Mouse (Mus musculus): ENCODE results near the gene Capn7. TPM values are rescaled to one million over a fixed set of nuclear protein-coding genes. Genes with fewer than 3 reads are reported as not detected.

Gene Capn7
- polyA plus RNA-seq, 1 experiment from 2014 or later: 41.4 TPM

- Histone ChIP-seq H3K4me1 (peaks cover 30% of the 10 kb centered on the region; the same call in 1 of the 2 replicates), H3K27ac (peak overlapping the region; percentile 28; the same call in 1 of the 2 replicates), H3K27me3 (no peaks in the 10 kb centered on the region), H3K9ac (no peak overlapping the region), H3K9me3 (peaks cover 7% of the 10 kb centered on the region), H3K4me3 (no peak overlapping the region), H3K4me2 (replicated peaks) (no peak overlapping the region), H3K36me3 (peaks cover 18% of the 10 kb centered on the region)
- WGBS: 80% methylated on average over 9 of the region's 9 CpGs
- ATAC-seq (ENCODE audit: low FRiP score, low read depth): no peak
These were observed 61.6 kb downstream of the Capn7 start for GRCm38 (mm10) chr14:31397791-31398595.

- 78% methylated on average over 11 of the region's 11 CpGs for WGBS
- peaks cover 7% of the 10 kb centered on the region for H3K9me3 ChIP-seq
- H3K36me3 ChIP-seq: peaks cover 18% of the 10 kb centered on the region
- H3K27ac ChIP-seq: no peak overlapping the region
- H3K4me2 ChIP-seq (replicated peaks): no peak overlapping the region
- no peak for ATAC-seq (ENCODE audit: low FRiP score, low read depth)
- no peaks in the 10 kb centered on the region for H3K27me3 ChIP-seq
- no peak overlapping the region for H3K9ac ChIP-seq
- no peak overlapping the region for H3K4me3 ChIP-seq
- peaks cover 38% of the 10 kb centered on the region for H3K4me1 ChIP-seq
These were observed 62.4 kb downstream of the Capn7 start for GRCm38 (mm10) chr14:31398819-31399218.

GRCm38 (mm10) chr14:31399271-31399670 lies 62.8 kb downstream of the Capn7 start:
- peaks cover 7% of the 10 kb centered on the region for H3K9me3 ChIP-seq
- H3K4me2 ChIP-seq (replicated peaks): no peak overlapping the region
- 60% methylated on average over 3 of the region's 3 CpGs for WGBS
- H3K4me3 ChIP-seq: no peak overlapping the region
- peaks cover 42% of the 10 kb centered on the region for H3K4me1 ChIP-seq
- no peaks in the 10 kb centered on the region for H3K27me3 ChIP-seq
- no peak overlapping the region for H3K9ac ChIP-seq
- no peak overlapping the region for H3K27ac ChIP-seq
- no peak for ATAC-seq (ENCODE audit: low FRiP score, low read depth)
- peaks cover 18% of the 10 kb centered on the region for H3K36me3 ChIP-seq

GRCm38 (mm10) chr14:31400246-31400645 lies 63.8 kb downstream of the Capn7 start:
- H3K36me3 ChIP-seq: peaks cover 17% of the 10 kb centered on the region
- 77% methylated on average over 7 of the region's 7 CpGs for WGBS
- no peak for ATAC-seq (ENCODE audit: low FRiP score, low read depth)
- peaks cover 6% of the 10 kb centered on the region for H3K9me3 ChIP-seq
- H3K4me1 ChIP-seq: peaks cover 52% of the 10 kb centered on the region
- H3K4me3 ChIP-seq: no peak overlapping the region
- H3K27ac ChIP-seq: no peak overlapping the region
- H3K9ac ChIP-seq: no peak overlapping the region
- no peaks in the 10 kb centered on the region for H3K27me3 ChIP-seq
- no peak overlapping the region for H3K4me2 ChIP-seq (replicated peaks)

GRCm38 (mm10) chr14:31400896-31401295 lies 64.5 kb downstream of the Capn7 start:
- peaks cover 52% of the 10 kb centered on the region for H3K4me1 ChIP-seq
- 80% methylated on average over 11 of the region's 11 CpGs for WGBS
- no peak overlapping the region for H3K27ac ChIP-seq
- H3K4me2 ChIP-seq (replicated peaks): no peak overlapping the region
- no peaks in the 10 kb centered on the region for H3K27me3 ChIP-seq
- ATAC-seq (ENCODE audit: low FRiP score, low read depth): no peak
- H3K9me3 ChIP-seq: no peaks in the 10 kb centered on the region; the same call in 1 of the 2 replicates
- peaks cover 15% of the 10 kb centered on the region for H3K36me3 ChIP-seq
- no peak overlapping the region for H3K4me3 ChIP-seq
- no peak overlapping the region for H3K9ac ChIP-seq

GRCm38 (mm10) chr14:31401918-31402427 lies 65.5 kb downstream of the Capn7 start:
- peaks cover 25% of the 10 kb centered on the region for H3K36me3 ChIP-seq
- no peaks in the 10 kb centered on the region for H3K9me3 ChIP-seq
- no peak overlapping the region for H3K4me3 ChIP-seq
- H3K4me1 ChIP-seq: peaks cover 52% of the 10 kb centered on the region
- ATAC-seq (ENCODE audit: low FRiP score, low read depth): no peak
- WGBS: 67% methylated on average over 6 of the region's 6 CpGs
- no peak overlapping the region for H3K9ac ChIP-seq
- H3K27me3 ChIP-seq: no peaks in the 10 kb centered on the region
- H3K4me2 ChIP-seq (replicated peaks): no peak overlapping the region
- H3K27ac ChIP-seq: no peak overlapping the region

GRCm38 (mm10) chr14:31402693-31403092 lies 66.3 kb downstream of the Capn7 start:
- Histone ChIP-seq H3K4me1 (peaks cover 56% of the 10 kb centered on the region), H3K9me3 (no peaks in the 10 kb centered on the region), H3K36me3 (peaks cover 28% of the 10 kb centered on the region), H3K27me3 (no peaks in the 10 kb centered on the region), H3K4me3 (no peak overlapping the region), H3K4me2 (replicated peaks) (no peak overlapping the region), H3K9ac (no peak overlapping the region), H3K27ac (no peak overlapping the region)
- ATAC-seq (ENCODE audit: low FRiP score, low read depth): no peak
- WGBS: 85% methylated on average over 5 of the region's 5 CpGs

GRCm38 (mm10) chr14:31403556-31403955 lies 67.1 kb downstream of the Capn7 start:
- H3K27ac ChIP-seq: no peak overlapping the region
- no peaks in the 10 kb centered on the region for H3K9me3 ChIP-seq
- peaks cover 34% of the 10 kb centered on the region for H3K36me3 ChIP-seq
- peaks cover 49% of the 10 kb centered on the region for H3K4me1 ChIP-seq
- WGBS: 51% methylated on average over 9 of the region's 9 CpGs
- H3K4me2 ChIP-seq (replicated peaks): no peak overlapping the region
- no peak for ATAC-seq (ENCODE audit: low FRiP score, low read depth)
- no peak overlapping the region for H3K9ac ChIP-seq
- H3K27me3 ChIP-seq: no peaks in the 10 kb centered on the region
- H3K4me3 ChIP-seq: no peak overlapping the region

GRCm38 (mm10) chr14:31403995-31404394 lies 67.6 kb downstream of the Capn7 start:
- H3K36me3 ChIP-seq: peaks cover 37% of the 10 kb centered on the region
- H3K9me3 ChIP-seq: no peaks in the 10 kb centered on the region
- no peak for ATAC-seq (ENCODE audit: low FRiP score, low read depth)

GRCm38 (mm10) chr14:31404663-31405062 lies 68.2 kb downstream of the Capn7 start:
- Histone ChIP-seq H3K27ac (no peak overlapping the region), H3K4me3 (no peak overlapping the region), H3K27me3 (no peaks in the 10 kb centered on the region), H3K9me3 (no peaks in the 10 kb centered on the region), H3K36me3 (peaks cover 43% of the 10 kb centered on the region), H3K4me2 (replicated peaks) (no peak overlapping the region), H3K4me1 (peaks cover 40% of the 10 kb centered on the region), H3K9ac (no peak overlapping the region)
- no peak for ATAC-seq (ENCODE audit: low FRiP score, low read depth)
- WGBS: 88% methylated on average over 4 of the region's 4 CpGs

More at GRCm38 (mm10) chr14:31403995-31404394, 67.6 kb downstream of the Capn7 start:
- H3K27me3 ChIP-seq: no peaks in the 10 kb centered on the region
- no peak overlapping the region for H3K4me2 ChIP-seq (replicated peaks)
- peaks cover 45% of the 10 kb centered on the region for H3K4me1 ChIP-seq
- WGBS: 35% methylated on average over 8 of the region's 8 CpGs
- no peak overlapping the region for H3K27ac ChIP-seq
- no peak overlapping the region for H3K9ac ChIP-seq
- H3K4me3 ChIP-seq: no peak overlapping the region

GRCm38 (mm10) chr14:31405652-31406051 lies 69.2 kb downstream of the Capn7 start:
- Histone ChIP-seq H3K27me3 (no peaks in the 10 kb centered on the region), H3K4me3 (no peak overlapping the region), H3K27ac (no peak overlapping the region), H3K4me1 (peaks cover 31% of the 10 kb centered on the region), H3K9me3 (no peaks in the 10 kb centered on the region), H3K9ac (no peak overlapping the region), H3K36me3 (peaks cover 53% of the 10 kb centered on the region), H3K4me2 (replicated peaks) (no peak overlapping the region)
- WGBS: 89% methylated on average over 6 of the region's 6 CpGs
- no peak for ATAC-seq (ENCODE audit: low FRiP score, low read depth)

GRCm38 (mm10) chr14:31406154-31406810 lies 69.8 kb downstream of the Capn7 start:
- Histone ChIP-seq H3K9me3 (no peaks in the 10 kb centered on the region), H3K4me1 (peaks cover 29% of the 10 kb centered on the region), H3K27ac (no peak overlapping the region), H3K4me3 (no peak overlapping the region), H3K27me3 (no peaks in the 10 kb centered on the region), H3K4me2 (replicated peaks) (no peak overlapping the region), H3K9ac (no peak overlapping the region), H3K36me3 (peaks cover 56% of the 10 kb centered on the region)
- ATAC-seq (ENCODE audit: low FRiP score, low read depth): no peak
- 82% methylated on average over 12 of the region's 12 CpGs for WGBS
